Mouse (Mus musculus) brown adipose tissue, adult 24 weeks (tissue): ENCODE results near the gene Kctd2. TPM values are rescaled to one million over a fixed set of nuclear protein-coding genes. Genes with fewer than 3 reads are reported as not detected.
A peak's percentile ranks its signal among the peaks of the same experiment; 100 is the strongest.
"Not testable (repeated sequence)": the region's sequence is repeated elsewhere in the genome, so short reads cannot be mapped to it uniquely, and the experiment has no call there.

Experiments
- H3K27ac ChIP-seq: fragments of 200-500 bp; replicated peaks from 2 replicates; pipeline ENCODE4 v1.5.1; 2012; ENCODE audit warnings: low read depth, mild to moderate bottlenecking, low read length
- H3K4me1 ChIP-seq: fragments of 200-500 bp; 2 replicates; pipeline ENCODE4 v1.6.1; 2012; ENCODE audit warnings: low read length, mixed read lengths; ENCODE audit not compliant: control insufficient read depth, insufficient read depth, insufficient read length
- H3K4me3 ChIP-seq: fragments of 200-500 bp; 2 replicates; pipeline ENCODE4 v1.5.1; 2012; ENCODE audit warnings: low read depth, mild to moderate bottlenecking, low read length, moderate library complexity; ENCODE audit not compliant: insufficient read depth
- polyA plus RNA-seq: library from polyadenylated mRNA; stranded (reverse); fragments of >200 nt; gene quantifications from 2 replicates; pipeline ENCODE4 v1.2.4, GENCODE M21; 2012; ENCODE audit not compliant: missing spikeins, insufficient read depth, insufficient read length

Kctd2 gene
- polyA plus RNA-seq, 1 experiment, result 41.1 TPM

DNA sequence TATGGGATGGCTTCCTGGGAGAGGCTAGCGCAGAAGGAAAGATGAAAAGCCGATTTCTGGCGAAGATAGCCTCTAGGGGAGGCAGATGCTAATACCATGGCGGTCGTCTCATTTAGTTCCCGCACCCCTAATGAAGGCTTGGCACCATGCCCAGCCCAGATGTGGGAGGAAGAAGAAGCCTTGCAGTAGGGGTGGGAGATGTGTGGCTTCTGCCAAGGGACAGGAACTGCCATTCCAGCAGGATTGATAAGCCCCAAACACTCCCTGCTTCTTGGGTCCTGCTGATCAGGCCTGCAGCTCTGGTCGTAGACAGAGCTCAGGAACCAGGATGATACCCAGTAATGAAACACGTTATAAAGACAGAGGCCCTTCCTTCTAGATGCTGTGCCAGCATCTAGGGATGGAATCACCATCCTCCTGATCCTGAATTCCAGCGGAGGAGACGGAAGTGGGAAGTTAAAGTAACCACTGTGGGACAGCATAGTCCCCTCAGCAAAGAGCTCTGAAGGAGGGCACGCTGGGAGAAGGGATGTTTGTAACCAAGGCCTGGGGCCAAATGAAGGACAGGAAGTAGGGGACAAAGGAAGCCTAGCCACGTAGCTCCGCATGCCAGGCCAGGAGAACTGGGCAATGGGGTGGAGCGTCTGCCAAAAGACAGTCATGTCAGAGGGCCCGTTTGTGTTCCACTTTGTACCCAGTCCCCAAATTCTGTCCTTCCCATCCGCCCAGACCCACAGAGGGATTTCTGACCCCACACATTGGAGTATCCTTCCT is 36.0 kb upstream of the Kctd2 start:
- peaks cover 13% of the 10 kb centered on the region; the same call in 1 of the 2 replicates for H3K4me1 ChIP-seq
- H3K4me3 ChIP-seq, result no peak overlapping the region
- H3K27ac ChIP-seq, result no peak overlapping the region; the same call in 1 of the 2 replicates

DNA sequence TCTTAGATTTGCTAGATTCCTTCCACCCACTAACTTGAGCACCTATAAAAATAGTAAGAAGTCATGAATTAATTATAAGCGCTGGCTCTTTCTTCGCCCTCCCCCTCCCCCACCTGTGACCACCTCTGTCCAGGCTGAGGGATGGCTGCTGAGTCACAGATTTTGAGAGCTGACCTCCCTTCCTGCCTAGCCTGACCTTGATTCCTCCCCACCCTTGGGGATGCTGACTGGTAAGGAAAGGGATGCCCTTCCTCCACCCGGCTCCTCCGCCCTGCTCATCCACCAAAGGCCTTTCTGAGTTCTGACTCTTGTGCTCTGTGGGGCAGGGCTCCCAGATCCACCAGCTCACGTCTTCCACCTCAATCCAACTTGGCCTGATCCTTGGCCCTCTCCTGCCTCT is 35.3 kb upstream of the Kctd2 start:
- no peak overlapping the region for H3K27ac ChIP-seq
- peaks cover 13% of the 10 kb centered on the region; the same call in 1 of the 2 replicates for H3K4me1 ChIP-seq
- no peak overlapping the region for H3K4me3 ChIP-seq

DNA sequence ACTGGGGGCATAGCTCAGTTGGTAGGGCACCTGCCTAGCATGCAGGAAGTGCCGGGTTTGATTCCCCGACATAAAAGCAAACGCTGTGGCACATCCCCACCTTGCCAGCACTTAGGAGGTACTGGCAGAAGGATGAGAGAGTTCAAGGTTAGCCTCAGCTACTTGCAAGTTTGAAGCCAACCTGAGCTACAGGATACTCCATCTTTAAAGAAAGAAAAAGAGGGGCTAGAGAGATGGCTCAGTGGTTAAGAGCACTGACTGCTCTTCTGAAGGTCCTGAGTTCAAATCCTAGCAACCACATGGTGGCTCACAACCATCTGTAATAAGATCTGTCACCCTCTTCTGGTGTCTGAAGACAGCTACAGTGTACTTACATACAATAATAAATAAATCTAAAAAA is 33.1 kb upstream of the Kctd2 start:
- H3K27ac ChIP-seq, H3K4me3 ChIP-seq: not testable (repeated sequence)
- H3K4me1 ChIP-seq, result peaks cover 13% of the 10 kb centered on the region; the same call in 1 of the 2 replicates

DNA sequence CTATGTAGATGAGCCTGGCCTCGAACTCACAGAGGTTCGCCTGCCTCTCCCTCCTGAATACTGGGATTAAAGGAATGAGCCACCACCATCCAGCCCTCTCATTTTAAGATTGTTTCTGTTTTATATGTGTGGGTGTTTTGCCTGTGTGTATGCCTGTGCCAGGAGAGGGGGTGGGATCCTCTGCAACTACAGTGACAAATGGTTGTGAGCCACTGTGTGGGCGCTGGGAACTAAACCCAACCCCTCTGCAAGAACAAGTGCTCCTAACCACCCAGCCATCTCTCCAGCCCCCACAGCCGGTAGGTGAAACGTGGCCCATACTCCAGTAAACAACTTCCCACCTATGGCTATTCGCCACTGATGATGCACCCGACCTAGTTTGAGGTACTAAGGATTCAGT is 28.6 kb upstream of the Kctd2 start:
- no peaks in the 10 kb centered on the region for H3K4me1 ChIP-seq
- no peak overlapping the region for H3K4me3 ChIP-seq
- H3K27ac ChIP-seq, result no peak overlapping the region

DNA sequence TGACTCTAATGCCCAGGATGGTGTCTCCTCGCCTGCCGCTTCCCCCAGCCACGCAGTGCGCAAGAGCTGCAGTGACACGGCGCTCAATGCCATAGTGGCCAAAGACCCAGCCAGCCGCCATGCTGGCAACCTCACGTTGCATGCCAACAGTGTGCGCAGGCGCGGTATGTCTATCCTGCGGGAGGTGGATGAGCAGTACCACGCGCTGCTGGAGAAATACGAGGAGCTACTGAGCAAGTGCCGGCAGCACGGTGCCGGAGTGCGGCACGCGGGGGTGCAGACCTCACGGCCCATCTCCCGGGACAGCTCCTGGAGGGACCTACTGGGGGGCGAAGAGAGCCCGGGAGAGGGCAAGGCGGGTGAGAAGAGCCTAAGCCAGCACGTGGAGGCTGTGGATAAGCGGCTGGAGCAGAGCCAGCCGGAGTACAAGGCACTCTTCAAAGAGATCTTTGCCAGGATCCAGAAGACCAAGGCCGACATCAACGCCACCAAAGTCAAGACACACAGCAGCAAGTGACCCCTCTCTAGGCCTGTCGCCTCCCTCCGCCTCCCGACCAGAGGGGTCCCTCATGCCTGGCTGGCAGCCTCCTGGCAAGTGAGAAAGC is 26.1 kb upstream of the Kctd2 start:
- Histone ChIP-seq H3K4me1 (peaks cover 2% of the 10 kb centered on the region; the same call in 1 of the 2 replicates), H3K27ac (no peak overlapping the region), H3K4me3 (no peak overlapping the region)

DNA sequence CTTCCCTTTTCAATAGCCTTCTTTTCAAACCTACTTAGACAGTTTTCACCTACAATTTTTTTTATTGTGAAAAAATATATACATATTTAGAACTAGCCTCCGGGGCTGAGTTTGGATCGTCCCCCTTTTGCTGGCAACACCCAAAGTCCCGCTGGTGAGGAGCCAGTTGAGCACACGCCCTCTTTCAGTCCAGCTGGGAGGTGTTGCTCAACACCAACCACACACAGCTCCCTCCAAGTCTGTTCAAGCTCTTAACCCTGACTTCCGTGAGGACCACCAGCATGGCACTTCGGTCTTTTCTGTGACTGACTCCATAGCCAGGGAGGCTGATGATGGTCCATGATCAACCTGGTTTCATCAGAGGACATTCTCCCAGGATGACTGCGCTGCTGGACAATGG is 21.8 kb upstream of the Kctd2 start:
- peaks cover 2% of the 10 kb centered on the region; the same call in 1 of the 2 replicates for H3K4me1 ChIP-seq
- no peak overlapping the region for H3K27ac ChIP-seq
- H3K4me3 ChIP-seq, result no peak overlapping the region

DNA sequence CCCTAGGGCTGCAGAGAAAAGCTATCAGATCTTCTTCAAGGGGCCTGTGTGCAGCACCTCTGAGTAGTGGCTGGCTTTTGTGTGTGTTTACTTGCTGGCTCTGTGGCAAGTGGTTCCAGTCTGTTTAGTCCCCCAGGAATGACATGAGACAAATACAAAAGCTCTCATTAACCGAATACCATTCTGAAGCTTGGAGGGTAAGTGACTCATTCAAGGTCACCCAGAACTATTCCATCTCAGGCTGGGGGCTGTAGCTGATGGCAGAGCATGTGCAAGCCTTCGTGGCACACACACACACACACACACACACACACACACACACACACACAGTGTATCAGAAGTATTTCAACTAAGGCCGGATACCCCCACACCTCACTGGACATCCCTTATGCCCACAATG is 19.8 kb upstream of the Kctd2 start:
- peaks cover 2% of the 10 kb centered on the region; the same call in 1 of the 2 replicates for H3K4me1 ChIP-seq
- no peak overlapping the region for H3K4me3 ChIP-seq
- no peak overlapping the region for H3K27ac ChIP-seq

DNA sequence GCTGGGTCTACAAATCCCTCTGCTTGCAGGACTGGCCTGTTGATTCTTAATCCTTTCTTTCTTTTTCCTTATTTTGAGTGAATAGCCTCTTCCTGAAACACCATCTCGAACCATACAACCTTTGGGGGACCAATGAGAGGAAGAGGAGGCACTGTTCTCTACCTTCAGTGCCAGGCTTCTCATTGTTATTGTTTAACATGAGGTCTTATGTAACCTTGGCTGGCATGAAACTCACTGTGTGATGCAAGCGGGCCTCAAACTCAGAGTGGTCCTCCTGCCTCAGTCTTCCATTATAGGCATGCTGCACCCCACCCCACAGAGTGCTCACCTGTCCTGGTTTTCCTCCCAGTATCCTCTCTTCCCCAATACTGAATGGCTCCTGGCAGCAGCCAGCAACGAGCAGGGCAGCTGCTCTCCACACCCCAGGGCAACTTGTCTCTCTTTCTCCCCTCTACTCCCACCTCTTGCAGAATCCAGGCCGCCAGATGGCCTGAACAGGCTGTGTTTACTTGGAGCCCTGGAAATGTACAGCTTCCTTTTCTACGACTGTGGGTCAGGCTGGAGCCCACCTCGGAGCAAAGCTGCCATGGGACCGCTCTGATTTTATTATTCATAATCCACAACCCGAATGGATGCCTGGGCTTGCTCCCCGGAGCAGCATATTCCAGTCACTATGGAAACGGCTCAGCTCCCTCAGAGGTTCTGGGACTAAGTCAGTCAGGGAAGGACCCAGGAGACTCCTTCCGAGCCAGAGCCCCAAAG is 19.1 kb upstream of the Kctd2 start:
- Histone ChIP-seq H3K4me3 (no peak overlapping the region), H3K4me1 (peaks cover 2% of the 10 kb centered on the region; the same call in 1 of the 2 replicates), H3K27ac (no peak overlapping the region)

DNA sequence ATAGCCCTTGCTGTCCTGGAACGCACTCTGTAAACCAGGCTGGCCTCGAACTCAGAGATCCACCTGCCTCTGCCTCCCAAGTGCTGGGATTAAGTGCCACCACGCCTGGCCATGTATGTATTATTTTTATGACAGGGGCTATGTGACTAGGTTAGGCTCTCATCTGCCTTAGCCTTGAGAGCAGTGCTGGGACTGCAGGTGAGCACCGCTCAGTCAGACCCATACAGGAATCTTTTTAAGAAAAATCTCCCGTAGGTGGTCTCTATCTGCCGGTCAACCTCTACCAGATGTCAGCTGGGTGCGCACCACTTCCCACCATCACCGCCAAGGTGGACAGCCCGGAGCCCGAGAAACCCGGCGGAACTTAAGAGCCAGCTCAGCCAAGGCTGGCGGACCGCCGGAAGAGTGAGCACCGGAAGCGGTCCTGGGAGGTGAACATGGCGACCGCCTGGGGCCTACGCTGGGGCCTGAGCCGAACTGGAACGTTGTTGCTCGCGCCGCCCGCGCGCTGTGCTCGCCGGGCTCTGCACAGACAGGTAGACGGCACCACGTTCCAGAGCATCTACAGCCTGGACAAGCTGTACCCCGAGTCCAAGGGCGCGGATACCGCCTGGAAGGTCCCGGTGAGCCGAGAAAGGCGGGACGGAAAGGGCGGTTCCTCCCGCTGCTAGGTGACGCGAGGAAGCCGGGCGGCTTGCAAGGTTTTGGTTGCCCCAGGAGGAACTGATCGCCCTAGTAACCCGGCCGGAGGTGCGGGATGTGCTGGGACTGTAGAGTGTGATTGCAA is 16.4 kb upstream of the Kctd2 start, which contains the start of gene Mrpl58:
Mrpl58 (plus strand) TSS at position 415 of the 787 bp plus-strand sequence.
- Histone ChIP-seq H3K4me3 (peak within 1 kb of the TSS; percentile 77), H3K27ac (peak within 1 kb of the TSS; percentile 96), H3K4me1 (no peaks in the 10 kb centered on the region)

DNA sequence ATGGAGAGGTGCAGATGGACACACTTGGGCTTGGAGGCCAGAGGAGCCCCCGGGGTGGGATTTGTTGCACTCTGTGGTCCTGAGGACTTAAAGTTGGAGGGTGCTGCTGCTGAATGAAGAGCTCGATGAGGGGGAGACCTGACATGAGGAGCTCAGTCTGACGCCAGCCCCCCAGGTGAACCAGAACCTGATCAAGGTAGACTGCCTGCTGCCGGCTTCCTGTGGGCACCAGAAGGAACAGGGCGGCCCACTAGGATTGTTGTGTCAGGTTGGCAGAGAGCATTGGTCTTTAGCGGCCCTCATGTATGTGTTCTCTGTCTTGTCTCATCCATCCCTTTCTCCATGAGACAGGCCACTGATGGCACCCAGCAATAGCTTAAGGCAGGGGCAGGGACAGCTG is 14.2 kb upstream of the Kctd2 start:
- Histone ChIP-seq H3K4me3 (no peak overlapping the region), H3K27ac (no peak overlapping the region), H3K4me1 (no peaks in the 10 kb centered on the region)

DNA sequence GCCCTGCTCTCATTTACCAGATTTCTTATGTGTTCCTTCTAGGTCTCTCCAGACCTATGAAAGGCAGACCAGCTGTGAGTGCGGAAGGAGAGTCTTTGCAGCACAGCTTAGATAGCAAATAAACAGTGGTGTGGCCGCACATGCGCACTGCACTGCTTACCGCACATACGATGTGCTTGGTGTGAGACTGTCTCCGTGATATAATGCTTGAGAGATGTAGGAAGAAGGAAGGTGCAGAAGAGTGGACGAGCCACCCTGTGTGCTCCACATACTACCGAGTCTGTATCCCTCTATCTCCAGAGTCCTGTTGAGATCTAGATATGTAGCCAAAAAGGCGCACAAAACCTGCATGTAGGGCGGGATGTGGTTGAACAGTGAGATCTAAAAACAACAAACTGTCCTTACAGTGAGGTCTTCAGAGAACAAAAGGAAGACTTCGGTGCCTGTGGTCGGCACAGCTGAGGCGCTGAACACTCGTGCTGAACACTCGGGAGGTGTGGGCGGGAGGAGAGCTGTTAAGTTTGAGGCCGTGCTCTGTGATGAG is 13.0 kb upstream of the Kctd2 start:
- Histone ChIP-seq H3K4me1 (no peaks in the 10 kb centered on the region), H3K27ac (no peak overlapping the region), H3K4me3 (no peak overlapping the region)

DNA sequence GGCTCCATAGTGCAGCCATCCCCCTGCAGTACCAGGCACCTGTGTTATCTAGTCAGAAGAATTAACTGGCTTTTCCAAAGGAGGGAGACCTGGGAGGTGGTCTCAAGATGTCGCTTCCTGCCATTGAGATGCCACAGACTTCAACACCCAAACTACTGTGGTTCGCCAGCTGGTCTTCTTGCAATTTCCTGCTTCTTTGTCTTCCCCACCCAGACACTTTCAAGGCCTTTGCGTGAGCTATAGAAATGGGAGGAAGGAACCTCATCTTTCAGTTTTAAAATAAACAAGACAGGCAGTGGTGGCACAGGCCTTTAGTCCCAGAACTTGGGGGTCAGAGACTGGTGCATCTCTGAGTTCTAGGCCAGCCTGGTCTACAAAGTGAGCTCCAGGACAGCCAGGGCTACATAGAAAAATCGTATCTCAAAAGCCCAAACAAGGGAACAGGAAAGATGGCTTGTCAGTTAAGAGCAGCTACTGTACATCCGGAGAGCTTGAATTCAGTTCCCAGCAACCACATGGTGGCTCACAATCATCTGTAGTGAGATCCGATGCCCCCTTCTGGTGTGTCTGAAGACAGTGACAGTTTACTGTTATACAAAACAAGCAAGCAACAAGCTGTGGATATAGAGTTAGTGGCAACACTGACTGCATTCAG is 11.5 kb upstream of the Kctd2 start:
- Histone ChIP-seq H3K27ac (no peak overlapping the region), H3K4me1 (no peaks in the 10 kb centered on the region)

DNA sequence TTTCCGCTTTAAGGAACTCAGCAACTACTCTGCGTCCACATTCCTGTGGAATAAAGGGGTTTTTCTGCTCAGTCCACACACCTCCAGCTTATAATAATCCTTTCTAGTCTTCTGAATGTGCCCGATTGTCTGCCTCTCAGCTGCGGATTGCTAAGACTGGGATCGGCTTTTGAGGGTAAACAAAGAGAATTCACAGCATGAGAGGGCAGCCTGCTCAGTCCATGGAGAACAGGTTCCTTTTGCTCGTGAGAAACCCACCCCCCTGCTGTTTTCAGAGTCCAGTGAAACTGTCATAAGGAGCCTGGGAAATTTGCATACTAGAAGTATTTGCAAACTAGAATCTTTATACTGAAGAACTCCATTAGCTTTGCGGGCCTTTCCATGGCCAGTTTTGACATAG is 10.4 kb upstream of the Kctd2 start:
- H3K4me3 ChIP-seq, result no peak overlapping the region
- no peak overlapping the region for H3K27ac ChIP-seq
- H3K4me1 ChIP-seq, result no peaks in the 10 kb centered on the region

More for the DNA sequence above, 11.5 kb upstream of the Kctd2 start:
- no peak overlapping the region for H3K4me3 ChIP-seq
